Mouse (Mus musculus) stomach, postnatal 0 days (tissue): ENCODE measurements at regions not wholly inside any gene's neighbourhood (a gene's known extent, or its start where the extent isn't known, plus 50 kb on each side); places are given as distances from the start of the nearest gene placed in this dataset.

Experiments
- ATAC-seq: fragments of 200-750 bp; cut with Nextera tagmentation; 2 replicates; pipeline ENCODE4 v1.8.0; 2017; ENCODE audit not compliant: low FRiP score, low TSS enrichment
- DNase-seq: peaks from one replicate; pipeline ENCODE4 v3.0.0-alpha.2; 2016; ENCODE audit warnings: low spot score
- H3K27ac ChIP-seq: fragments of 300-500 bp; sonication (generic); replicated peaks from 2 replicates; pipeline ENCODE4 v1.5.1; 2014; ENCODE audit warnings: mild to moderate bottlenecking, control low read depth
- H3K27me3 ChIP-seq: fragments of 300-500 bp; sonication (generic); 2 replicates; pipeline ENCODE4 v1.6.1; 2014; ENCODE audit warnings: low read length; ENCODE audit not compliant: control insufficient read depth, insufficient read depth
- H3K36me3 ChIP-seq: fragments of 300-500 bp; sonication (generic); 2 replicates; pipeline ENCODE4 v1.6.1; 2014; ENCODE audit warnings: low read length, mixed read lengths; ENCODE audit not compliant: control insufficient read depth, insufficient read depth
- H3K4me1 ChIP-seq: fragments of 300-500 bp; sonication (generic); replicated peaks from 2 replicates; pipeline ENCODE4 v1.6.1; 2014; ENCODE audit warnings: antibody characterized with exemption; ENCODE audit not compliant: control insufficient read depth, insufficient read depth
- H3K4me2 ChIP-seq: fragments of 300-500 bp; sonication (generic); replicated peaks from 2 replicates; pipeline ENCODE4 v1.6.1; 2014; ENCODE audit warnings: low read depth, mild to moderate bottlenecking, control low read depth, moderate library complexity
- H3K4me3 ChIP-seq: fragments of 300-500 bp; sonication (generic); 2 replicates; pipeline ENCODE4 v1.5.1; 2014; ENCODE audit warnings: low read depth, low read length, control low read depth
- H3K9ac ChIP-seq: fragments of 300-500 bp; sonication (generic); 2 replicates; pipeline ENCODE4 v1.6.1; 2014; ENCODE audit warnings: mild to moderate bottlenecking, low read length, control low read depth, mixed read lengths
- H3K9me3 ChIP-seq: fragments of 300-500 bp; sonication (generic); 2 replicates; pipeline ENCODE4 v1.6.1; 2016; ENCODE audit warnings: low read length; ENCODE audit not compliant: control insufficient read depth
- CTCF ChIP-seq: IDR thresholded peaks from 2 replicates; pipeline ENCODE4 v1.5.1; 2016; ENCODE audit warnings: antibody characterized with exemption, low read depth, mild to moderate bottlenecking, moderate library complexity
- EP300 ChIP-seq: optimal IDR thresholded peaks from 2 replicates; pipeline ENCODE3; 2016; ENCODE audit warnings: antibody characterized with exemption
- WGBS: fragments of 180-500 bp; shearing (Covaris S2); extraction: QIAGEN DNeasy Blood & Tissue Kit; methylation state at CpG from one replicate; pipeline ENCODE4 v1.1.7; 2014; 5-methylcytosine and 5-hydroxymethylcytosine counted together

DNA sequence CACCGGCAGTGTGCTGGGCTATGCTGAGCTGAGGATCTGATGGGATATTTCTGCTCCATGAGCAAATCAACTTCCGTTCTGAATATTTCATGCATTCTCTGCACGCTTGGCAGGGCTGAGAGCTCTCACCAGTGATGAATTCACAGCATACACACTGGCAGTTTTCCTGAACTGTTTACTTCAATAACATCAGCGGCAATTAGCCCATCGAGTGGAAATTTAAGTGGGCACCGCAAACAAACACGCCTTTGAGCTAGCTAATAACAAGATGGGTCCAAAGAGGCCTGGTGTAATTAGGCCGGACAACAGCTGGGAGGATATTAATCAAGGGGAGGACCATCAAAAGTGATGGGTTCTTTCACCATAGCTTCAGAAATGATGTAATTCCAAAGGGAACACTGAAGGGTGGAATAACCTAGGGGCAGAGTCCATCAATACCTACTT is 938.6 kb downstream of the Synb start:
- H3K9me3 ChIP-seq: no peaks in the 10 kb centered on the region
- WGBS: 80% methylated on average over 8 of the region's 8 CpGs
- no peak for TF ChIP-seq CTCF
- TF ChIP-seq EP300: no peak
- no peak overlapping the region for H3K4me2 ChIP-seq
- ATAC-seq (no peak), DNase-seq (no peak)
- H3K4me3 ChIP-seq: no peak overlapping the region
- no peaks in the 10 kb centered on the region for H3K27me3 ChIP-seq
- H3K9ac ChIP-seq: no peak overlapping the region
- H3K27ac ChIP-seq: no peak overlapping the region
- H3K4me1 ChIP-seq: no peaks in the 10 kb centered on the region
- no peaks in the 10 kb centered on the region for H3K36me3 ChIP-seq

DNA sequence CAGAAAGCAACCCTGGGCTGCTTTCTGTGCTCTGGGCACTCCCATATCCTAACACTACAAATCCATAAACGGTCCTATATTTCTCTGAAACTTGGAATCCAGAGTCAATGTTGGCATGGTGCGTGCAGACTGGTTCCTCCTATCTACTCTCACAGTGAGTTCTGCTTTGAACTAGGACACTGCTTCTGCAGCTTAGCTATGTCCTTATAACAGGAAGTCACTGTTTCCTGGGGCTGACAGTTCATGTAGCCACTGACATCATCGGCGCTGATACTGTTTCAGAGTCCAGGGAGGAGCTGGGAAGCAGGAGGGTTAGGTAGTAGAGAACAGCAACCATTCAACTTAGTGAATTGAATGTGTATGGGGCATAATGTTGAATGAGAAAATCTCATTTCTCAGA is 948.6 kb downstream of the Synb start:
- Histone ChIP-seq H3K27ac (no peak overlapping the region), H3K27me3 (no peaks in the 10 kb centered on the region), H3K4me1 (no peaks in the 10 kb centered on the region), H3K36me3 (no peaks in the 10 kb centered on the region), H3K9me3 (no peaks in the 10 kb centered on the region), H3K4me2 (no peak overlapping the region), H3K4me3 (no peak overlapping the region), H3K9ac (no peak overlapping the region)
- 67% methylated on average over 4 of the region's 4 CpGs for WGBS
- no peak for DNase-seq
- no peak for ATAC-seq
- TF ChIP-seq CTCF: no peak
- no peak for TF ChIP-seq EP300

DNA sequence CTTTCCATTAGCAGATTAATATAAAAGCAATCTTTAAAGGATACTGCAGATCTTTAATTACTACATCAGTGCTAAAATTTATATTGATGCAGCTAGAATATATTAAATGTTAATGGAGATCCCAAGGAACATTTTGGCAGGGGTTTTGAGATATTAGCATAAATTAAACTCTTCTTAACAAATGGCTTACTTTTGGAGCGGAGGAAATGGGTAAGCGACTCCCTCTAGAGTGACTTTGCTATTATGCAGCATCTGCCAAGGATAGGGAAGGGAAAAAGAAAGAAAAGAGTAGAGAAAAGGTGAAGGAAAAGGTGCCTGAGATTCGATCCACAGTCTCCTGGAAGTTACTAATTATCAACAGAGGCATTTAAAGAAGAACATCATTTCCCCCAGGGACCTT is 949.4 kb downstream of the Synb start:
- H3K36me3 ChIP-seq: no peaks in the 10 kb centered on the region
- H3K4me3 ChIP-seq: no peak overlapping the region
- WGBS: 57% methylated on average over 3 of the region's 3 CpGs
- no peak overlapping the region for H3K9ac ChIP-seq
- H3K4me2 ChIP-seq: no peak overlapping the region
- TF ChIP-seq EP300 (no peak), CTCF (no peak)
- no peaks in the 10 kb centered on the region for H3K27me3 ChIP-seq
- DNase-seq (no peak), ATAC-seq (no peak)
- no peaks in the 10 kb centered on the region for H3K9me3 ChIP-seq
- no peaks in the 10 kb centered on the region for H3K4me1 ChIP-seq
- H3K27ac ChIP-seq: no peak overlapping the region

DNA sequence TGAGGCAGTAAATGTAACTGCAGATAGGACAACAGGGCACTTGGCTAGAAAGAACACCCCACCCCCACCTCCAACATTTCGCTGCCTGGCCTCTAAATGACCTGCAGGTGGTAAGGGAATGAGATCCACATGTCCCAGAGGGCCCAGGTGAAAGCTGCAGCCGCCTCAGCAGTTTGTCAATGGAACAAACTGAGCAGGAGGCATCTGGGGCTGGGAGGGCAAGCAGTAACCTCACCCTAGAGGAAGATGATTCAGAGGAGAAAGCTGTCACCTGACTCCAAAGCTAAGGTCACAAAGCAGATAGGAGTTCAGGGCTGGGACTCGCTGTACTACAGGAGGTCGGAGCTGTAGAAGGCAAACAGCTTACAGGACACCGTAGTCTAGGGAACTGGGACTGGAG is 955.7 kb downstream of the Synb start:
- no peak overlapping the region for H3K4me2 ChIP-seq
- H3K4me1 ChIP-seq: no peaks in the 10 kb centered on the region
- DNase-seq (no peak), ATAC-seq (peak; percentile 61; the same call in 1 of the 2 replicates)
- H3K27ac ChIP-seq: no peak overlapping the region
- H3K4me3 ChIP-seq: no peak overlapping the region
- TF ChIP-seq EP300 (no peak), CTCF (no peak)
- no peaks in the 10 kb centered on the region for H3K36me3 ChIP-seq
- H3K27me3 ChIP-seq: no peaks in the 10 kb centered on the region
- H3K9me3 ChIP-seq: no peaks in the 10 kb centered on the region
- WGBS: 44% methylated on average over 5 of the region's 5 CpGs
- no peak overlapping the region for H3K9ac ChIP-seq

DNA sequence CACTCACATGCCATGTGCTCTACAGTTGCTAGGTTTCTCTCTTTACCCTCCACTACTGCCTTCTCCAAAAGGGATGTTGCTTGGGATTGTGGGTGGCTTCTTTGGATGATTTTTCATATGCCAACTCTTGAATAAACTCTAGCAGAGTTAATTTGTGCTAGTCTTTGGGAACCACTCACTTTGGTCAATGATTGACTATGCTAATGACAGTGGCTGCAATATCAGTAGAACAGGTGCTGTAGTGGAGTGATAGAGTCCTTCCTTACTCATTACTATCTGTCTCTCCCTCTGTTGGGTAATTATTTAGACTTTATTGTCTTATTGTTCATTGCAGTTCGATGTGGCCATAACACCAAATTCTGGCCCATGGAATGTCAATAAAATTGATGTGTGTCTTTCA is 969.0 kb downstream of the Synb start:
- no peak overlapping the region for H3K9ac ChIP-seq
- no peak overlapping the region for H3K4me3 ChIP-seq
- ATAC-seq (no peak), DNase-seq (no peak)
- no peaks in the 10 kb centered on the region for H3K9me3 ChIP-seq
- H3K36me3 ChIP-seq: no peaks in the 10 kb centered on the region
- H3K27ac ChIP-seq: no peak overlapping the region
- no peak for TF ChIP-seq CTCF
- no peak for TF ChIP-seq EP300
- H3K4me1 ChIP-seq: no peaks in the 10 kb centered on the region
- no peak overlapping the region for H3K4me2 ChIP-seq
- 87% methylated on average over 1 of the region's 1 CpGs for WGBS
- H3K27me3 ChIP-seq: no peaks in the 10 kb centered on the region

DNA sequence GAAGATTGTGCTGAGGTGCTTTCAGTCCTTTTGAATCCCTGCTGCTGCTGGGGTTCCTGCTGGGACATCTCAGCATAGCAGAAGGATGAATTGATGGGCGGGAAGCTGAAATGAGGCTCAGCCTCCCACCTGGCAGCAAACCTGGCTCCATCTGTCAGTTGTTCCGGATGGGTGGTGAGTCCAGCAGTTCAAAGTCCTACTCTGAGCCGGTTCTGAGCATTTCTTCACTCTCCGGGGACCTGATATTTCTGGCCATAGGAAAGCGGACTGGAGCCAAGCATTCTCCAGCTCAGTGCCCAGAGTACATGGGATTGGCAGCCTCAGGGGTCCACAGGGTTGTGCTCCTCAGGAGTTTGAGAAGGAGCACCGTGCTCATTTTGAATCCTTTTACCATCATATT is 971.1 kb downstream of the Synb start:
- H3K4me2 ChIP-seq: no peak overlapping the region
- no peaks in the 10 kb centered on the region for H3K36me3 ChIP-seq
- no peak for ATAC-seq
- H3K27me3 ChIP-seq: no peaks in the 10 kb centered on the region
- no peaks in the 10 kb centered on the region for H3K9me3 ChIP-seq
- H3K4me3 ChIP-seq: no peak overlapping the region
- WGBS: 58% methylated on average over 6 of the region's 6 CpGs
- H3K4me1 ChIP-seq: no peaks in the 10 kb centered on the region
- no peak overlapping the region for H3K9ac ChIP-seq
- no peak for TF ChIP-seq CTCF
- no peak for TF ChIP-seq EP300
- DNase-seq: no peak
- no peak overlapping the region for H3K27ac ChIP-seq
